Mouse (Mus musculus) neural tube, embryonic 13.5 days (tissue): ENCODE measurements around the gene Hbq1b. TPM values are rescaled to one million over a fixed set of nuclear protein-coding genes. Genes with fewer than 3 reads are reported as not detected.
A peak's percentile ranks its signal among the peaks of the same experiment; 100 is the strongest.

Experiments used
- ATAC-seq: fragments of 200-750 bp; cut with Nextera tagmentation; 2 replicates; pipeline ENCODE4 v1.8.0; 2017; ENCODE audit warnings: low read depth, mild to moderate bottlenecking, moderate TSS enrichment, moderate library complexity
- H3K27ac ChIP-seq: fragments of 300-500 bp; sonication (generic); replicated peaks from 2 replicates; pipeline ENCODE4 v1.5.1; 2015; ENCODE audit warnings: moderate library complexity, mild to moderate bottlenecking, inconsistent platforms
- H3K27me3 ChIP-seq: fragments of 300-500 bp; sonication (generic); 2 replicates; pipeline ENCODE4 v1.6.1; 2015; ENCODE audit warnings: mild to moderate bottlenecking, inconsistent platforms
- H3K36me3 ChIP-seq: fragments of 300-500 bp; sonication (generic); 2 replicates; pipeline ENCODE4 v1.6.1; 2015; ENCODE audit warnings: mild to moderate bottlenecking, inconsistent platforms
- H3K4me1 ChIP-seq: fragments of 300-500 bp; sonication (generic); replicated peaks from 2 replicates; pipeline ENCODE4 v1.6.1; 2015; ENCODE audit warnings: inconsistent platforms
- H3K4me2 ChIP-seq: fragments of 300-500 bp; sonication (generic); 2 replicates; pipeline ENCODE4 v1.6.1; 2015; ENCODE audit warnings: inconsistent platforms, mild to moderate bottlenecking, moderate library complexity
- H3K4me3 ChIP-seq: fragments of 300-500 bp; sonication (generic); 2 replicates; pipeline ENCODE4 v1.5.1; 2015; ENCODE audit warnings: mild to moderate bottlenecking, inconsistent platforms
- H3K9ac ChIP-seq: fragments of 300-500 bp; sonication (generic); 2 replicates; pipeline ENCODE4 v1.6.1; 2015; ENCODE audit warnings: moderate library complexity, mild to moderate bottlenecking, inconsistent platforms
- H3K9me3 ChIP-seq: fragments of 300-500 bp; sonication (generic); 2 replicates; pipeline ENCODE4 v1.6.1; 2016; ENCODE audit warnings: inconsistent platforms
- WGBS: fragments of 180-500 bp; shearing (Covaris S2); methylation state at CpG from one replicate; pipeline ENCODE4 v1.1.7; 2015; 5-methylcytosine and 5-hydroxymethylcytosine counted together
- polyA plus RNA-seq: library from polyadenylated mRNA; unstranded; fragments of >200 nt; fragmentation: Nextera tagmentation; extraction: Ambion mirVana; gene quantifications from 2 replicates; pipeline ENCODE4 v1.2.1, GENCODE M21; 2015

The Hbq1b gene
- polyA plus RNA-seq, 1 experiment from 2014 or later, result 3.0 TPM

DNA sequence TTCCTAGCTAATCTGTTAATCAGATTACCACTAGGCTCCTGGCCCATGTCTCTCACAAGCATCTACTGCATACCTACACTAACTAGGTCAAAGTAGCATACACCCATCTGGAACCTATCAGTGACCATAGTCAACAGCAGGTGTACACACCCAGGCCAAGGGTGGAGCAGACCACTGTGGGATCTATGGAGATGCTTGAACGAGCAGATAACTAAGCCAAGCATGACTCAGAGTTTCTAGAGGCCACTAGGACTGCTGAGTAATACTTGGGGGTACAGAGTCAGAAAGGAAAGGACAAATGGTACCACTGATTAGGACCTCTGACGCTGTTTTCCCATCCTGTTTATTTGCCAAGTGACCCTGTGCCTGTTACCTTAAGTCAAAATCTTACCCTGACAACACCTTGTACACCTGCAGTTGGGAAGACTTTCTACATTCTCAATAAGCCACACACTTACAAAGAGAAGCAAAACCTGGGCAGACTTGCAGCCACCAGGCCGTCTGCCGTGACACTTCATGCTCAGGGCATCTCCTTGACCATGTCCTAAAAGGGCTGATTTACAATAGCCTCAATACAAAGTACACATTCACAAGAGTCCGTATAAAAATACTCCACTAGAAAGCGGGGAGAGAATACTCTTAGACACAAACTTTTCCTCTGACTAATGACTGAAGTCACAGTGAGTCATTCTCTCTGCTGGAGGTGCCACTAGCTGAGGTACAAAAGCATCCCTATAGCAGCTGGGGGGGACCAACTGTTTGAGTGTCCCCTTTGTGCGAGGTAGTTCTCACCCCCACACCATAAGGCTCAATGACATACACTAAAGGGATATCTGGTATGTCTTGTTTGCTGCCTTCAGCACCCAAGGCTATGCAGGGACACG is 35.6 kb upstream of the Hbq1b start:
- Histone ChIP-seq H3K9ac (no peak overlapping the region), H3K4me2 (no peak overlapping the region), H3K4me3 (no peak overlapping the region), H3K36me3 (peaks cover 75% of the 10 kb centered on the region), H3K9me3 (no peaks in the 10 kb centered on the region), H3K4me1 (no peaks in the 10 kb centered on the region), H3K27me3 (no peaks in the 10 kb centered on the region), H3K27ac (no peak overlapping the region)
- 85% methylated on average over 8 of the region's 8 CpGs for WGBS
- no peak for ATAC-seq

DNA sequence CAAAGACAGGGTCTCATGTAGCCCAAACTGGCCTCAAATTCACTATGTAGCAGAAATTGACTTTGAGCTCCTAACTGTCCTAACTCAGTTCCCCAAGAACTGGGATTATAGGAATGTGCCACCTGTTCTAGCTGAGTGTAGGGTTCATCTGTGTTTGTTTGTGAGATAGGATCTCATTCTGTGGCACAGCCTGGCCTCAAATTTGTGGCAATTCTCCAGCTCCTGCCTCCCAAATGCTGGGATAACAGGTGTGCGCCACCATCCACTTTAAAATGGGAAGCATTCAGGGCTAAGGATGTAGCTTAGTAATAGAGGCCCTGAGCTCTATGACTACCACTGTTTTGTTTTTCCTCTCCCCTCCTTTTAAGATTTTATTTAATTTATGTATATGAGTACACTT is 33.6 kb upstream of the Hbq1b start:
- Histone ChIP-seq H3K27me3 (no peaks in the 10 kb centered on the region), H3K27ac (no peak overlapping the region), H3K4me3 (no peak overlapping the region), H3K9ac (no peak overlapping the region), H3K36me3 (peaks cover 56% of the 10 kb centered on the region), H3K4me1 (no peaks in the 10 kb centered on the region), H3K9me3 (no peaks in the 10 kb centered on the region), H3K4me2 (no peak overlapping the region)
- ATAC-seq, result no peak
- 100% methylated on average over 1 of the region's 1 CpGs for WGBS

DNA sequence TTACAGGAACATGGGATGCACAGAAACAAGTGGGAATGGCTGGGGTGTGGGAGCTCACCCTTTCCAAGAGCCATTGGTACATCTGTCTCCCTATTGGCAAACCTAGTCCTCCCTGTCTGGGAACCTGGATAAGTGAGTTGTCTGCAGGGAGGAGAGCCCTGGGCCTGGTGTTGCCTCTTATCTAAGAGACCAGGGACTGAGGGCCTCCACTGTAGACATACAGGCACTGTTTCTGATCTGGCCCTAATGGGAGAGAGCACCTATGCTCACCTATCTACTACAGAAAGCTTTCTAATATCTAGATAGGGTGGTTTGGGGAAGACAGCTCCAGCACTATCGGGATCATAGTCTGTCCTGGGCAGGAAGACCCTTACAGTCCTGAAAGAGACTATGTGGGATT is 30.6 kb upstream of the Hbq1b start:
- no peak overlapping the region for H3K9ac ChIP-seq

DNA sequence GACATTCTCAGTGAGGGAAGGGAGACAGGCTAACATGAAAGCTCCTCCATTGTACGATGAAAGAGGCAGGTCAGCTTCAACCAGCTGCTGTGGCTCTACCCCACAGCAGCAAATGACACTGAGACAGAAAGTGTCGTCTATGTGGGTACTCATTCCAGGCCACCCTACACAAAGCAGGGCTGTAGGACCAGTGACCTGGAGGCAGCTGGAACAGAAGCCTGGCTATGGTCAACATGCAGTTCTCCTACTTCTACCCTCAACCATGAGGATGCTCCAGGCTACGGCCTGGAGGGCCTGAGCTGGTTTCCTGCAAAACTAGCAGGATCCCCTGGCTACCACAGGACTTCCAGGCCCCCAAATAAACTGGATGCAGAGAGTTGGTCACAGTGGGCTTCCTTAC is 30.2 kb upstream of the Hbq1b start:
- no peaks in the 10 kb centered on the region for H3K9me3 ChIP-seq
- H3K36me3 ChIP-seq, result peaks cover 38% of the 10 kb centered on the region
- no peak overlapping the region for H3K4me3 ChIP-seq
- H3K4me1 ChIP-seq, result peaks cover 2% of the 10 kb centered on the region; the same call in 1 of the 2 replicates
- H3K4me2 ChIP-seq, result no peak overlapping the region
- H3K27ac ChIP-seq, result no peak overlapping the region
- ATAC-seq, result no peak
- 81% methylated on average over 3 of the region's 3 CpGs for WGBS
- no peak overlapping the region for H3K9ac ChIP-seq
- H3K27me3 ChIP-seq, result no peaks in the 10 kb centered on the region

More for the DNA sequence above, 30.6 kb upstream of the Hbq1b start:
- Histone ChIP-seq H3K4me2 (no peak overlapping the region), H3K27ac (no peak overlapping the region), H3K36me3 (peaks cover 42% of the 10 kb centered on the region), H3K4me1 (no peaks in the 10 kb centered on the region; the same call in 1 of the 2 replicates), H3K27me3 (no peaks in the 10 kb centered on the region), H3K9me3 (no peaks in the 10 kb centered on the region), H3K4me3 (no peak overlapping the region)
- ATAC-seq, result no peak
- WGBS, result 87% methylated on average over 1 of the region's 1 CpGs

DNA sequence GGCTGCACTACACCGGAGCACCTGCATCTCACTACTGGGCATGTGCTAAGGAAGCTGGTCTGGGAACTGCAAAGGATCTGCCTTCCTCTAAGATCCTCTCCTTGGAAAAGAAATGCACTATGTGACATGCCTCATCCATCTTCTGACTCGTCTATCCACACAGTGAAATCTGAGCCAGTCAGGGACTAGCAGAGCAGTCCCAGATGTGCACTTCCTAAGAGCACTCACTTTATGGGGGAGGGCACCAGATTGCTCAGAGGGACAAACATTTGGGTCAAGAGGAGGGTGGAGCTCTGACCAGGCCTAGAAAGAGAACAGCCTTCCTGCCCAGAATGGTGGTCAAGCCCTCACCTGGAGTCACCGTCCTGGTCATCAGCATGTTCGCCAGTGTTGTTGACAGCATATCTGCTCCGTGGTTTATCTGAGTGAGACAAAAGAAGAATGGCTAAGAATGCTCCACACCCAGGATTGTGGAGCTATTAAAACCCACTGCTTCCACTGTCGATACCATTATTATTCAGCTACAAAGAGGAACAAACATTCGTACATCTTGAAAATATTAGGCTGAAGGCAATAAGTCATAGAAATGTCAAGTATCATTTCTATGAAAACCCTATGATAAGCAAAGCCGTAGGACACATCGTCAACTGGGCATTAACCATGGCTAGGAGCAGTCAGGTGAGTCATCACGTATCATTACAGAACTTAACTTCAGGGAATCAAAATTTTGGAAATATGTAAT is 23.9 kb upstream of the Hbq1b start:
- H3K27ac ChIP-seq, result peak overlapping the region; percentile 24; the same call in 1 of the 2 replicates
- no peak for ATAC-seq
- no peak overlapping the region for H3K4me2 ChIP-seq
- no peaks in the 10 kb centered on the region for H3K27me3 ChIP-seq
- 82% methylated on average over 10 of the region's 10 CpGs for WGBS
- H3K4me3 ChIP-seq, result no peak overlapping the region
- 0 out of 2 replicates have a peak overlapping the region, but pooled peaks have one; percentile 8 for H3K9ac ChIP-seq
- H3K4me1 ChIP-seq, result peaks cover 16% of the 10 kb centered on the region
- H3K36me3 ChIP-seq, result peaks cover 17% of the 10 kb centered on the region
- H3K9me3 ChIP-seq, result no peaks in the 10 kb centered on the region

DNA sequence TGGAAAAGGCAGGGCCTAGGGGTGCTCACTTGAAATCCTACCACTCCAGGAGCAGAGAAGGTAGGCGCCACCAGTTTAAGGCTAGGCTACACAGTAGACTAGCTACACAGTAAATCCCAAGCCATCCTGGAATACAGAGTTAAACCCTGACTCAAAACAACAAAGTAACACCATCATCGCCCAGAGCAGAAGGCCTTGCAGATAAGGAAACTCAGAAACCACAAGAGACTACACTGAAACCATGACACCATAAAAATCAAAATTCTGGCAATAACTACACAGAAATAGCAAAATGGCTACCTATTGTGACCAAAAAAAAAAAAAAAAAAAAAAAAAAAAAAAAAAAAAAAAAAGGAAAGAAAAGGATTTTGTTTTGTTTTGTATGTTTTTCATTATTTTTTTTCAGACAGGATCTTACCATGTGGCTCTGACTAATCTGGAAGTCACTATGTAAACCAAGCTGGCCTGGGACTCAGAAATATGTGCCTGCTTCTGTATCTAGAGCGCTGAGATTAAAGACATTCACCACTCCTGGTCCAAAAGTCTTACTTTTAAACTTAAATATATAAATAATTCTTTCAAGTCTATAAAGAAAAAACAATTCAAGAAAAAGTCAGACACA is 21.5 kb upstream of the Hbq1b start:
- ATAC-seq, result no peak
- no peak overlapping the region for H3K4me2 ChIP-seq
- 96% methylated on average over 3 of the region's 3 CpGs for WGBS

DNA sequence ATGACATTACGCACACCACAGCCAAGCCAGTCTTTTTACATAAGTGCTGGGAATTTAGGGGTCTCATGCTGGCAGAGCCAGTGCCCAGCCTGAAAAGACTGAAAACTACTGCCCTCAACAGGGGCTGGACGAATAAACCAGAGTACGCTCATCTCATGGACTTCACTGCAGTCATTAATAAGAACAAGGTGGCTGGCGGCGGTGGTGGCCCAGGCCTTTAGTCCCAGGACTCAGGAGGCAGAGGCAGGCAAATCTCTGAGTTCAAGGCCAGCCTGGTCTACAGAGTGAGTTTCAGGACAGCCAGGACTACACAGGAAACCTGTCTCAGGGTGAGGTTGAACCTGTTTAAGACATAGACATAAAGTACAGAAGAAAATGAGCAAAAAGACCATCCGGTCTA is 20.6 kb upstream of the Hbq1b start:
- Histone ChIP-seq H3K36me3 (0 out of 2 replicates have a peak, but pooled peaks cover 5% of the 10 kb centered on the region), H3K27me3 (0 out of 2 replicates have a peak, but pooled peaks cover under 1% of the 10 kb centered on the region), H3K4me2 (0 out of 2 replicates have a peak overlapping the region, but pooled peaks have one; percentile 7), H3K4me3 (no peak overlapping the region), H3K4me1 (peaks cover 21% of the 10 kb centered on the region), H3K9me3 (no peaks in the 10 kb centered on the region), H3K9ac (no peak overlapping the region), H3K27ac (no peak overlapping the region)
- 92% methylated on average over 6 of the region's 6 CpGs for WGBS
- ATAC-seq, result no peak

More for the DNA sequence above, 21.5 kb upstream of the Hbq1b start:
- Histone ChIP-seq H3K9me3 (no peaks in the 10 kb centered on the region), H3K27me3 (no peaks in the 10 kb centered on the region), H3K36me3 (peaks cover 14% of the 10 kb centered on the region), H3K9ac (no peak overlapping the region), H3K4me1 (peaks cover 21% of the 10 kb centered on the region), H3K4me3 (no peak overlapping the region), H3K27ac (no peak overlapping the region)

DNA sequence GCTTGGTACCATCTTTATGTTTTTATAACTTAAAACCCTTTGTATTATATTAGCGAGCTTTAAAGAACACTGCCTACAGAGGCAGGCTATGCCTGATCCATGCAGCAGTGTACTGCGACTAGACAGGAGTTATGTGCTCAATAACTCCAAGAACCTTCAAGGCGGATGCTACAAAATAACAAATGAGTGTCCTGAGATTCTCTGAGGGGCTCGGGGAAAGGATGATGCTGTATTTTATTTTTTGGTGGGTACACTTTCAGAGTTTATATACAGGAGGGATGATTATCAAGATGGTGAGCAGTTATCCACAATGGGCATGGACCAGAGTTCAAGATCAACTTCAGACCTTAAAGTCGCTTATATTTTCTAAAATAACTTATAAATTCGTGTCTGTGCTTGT is 20.0 kb upstream of the Hbq1b start:
- peak overlapping the region; percentile 77 for H3K4me3 ChIP-seq
- peak overlapping the region; percentile 60 for H3K4me2 ChIP-seq
- H3K9ac ChIP-seq, result peak overlapping the region; percentile 94
- ATAC-seq, result no peak
- 26% methylated on average over 6 of the region's 6 CpGs for WGBS
- 0 out of 2 replicates have a peak, but pooled peaks cover 5% of the 10 kb centered on the region for H3K36me3 ChIP-seq
- peaks cover 18% of the 10 kb centered on the region for H3K4me1 ChIP-seq
- H3K27ac ChIP-seq, result peak overlapping the region; percentile 98
- no peaks in the 10 kb centered on the region for H3K9me3 ChIP-seq
- 0 out of 2 replicates have a peak, but pooled peaks cover 3% of the 10 kb centered on the region for H3K27me3 ChIP-seq

DNA sequence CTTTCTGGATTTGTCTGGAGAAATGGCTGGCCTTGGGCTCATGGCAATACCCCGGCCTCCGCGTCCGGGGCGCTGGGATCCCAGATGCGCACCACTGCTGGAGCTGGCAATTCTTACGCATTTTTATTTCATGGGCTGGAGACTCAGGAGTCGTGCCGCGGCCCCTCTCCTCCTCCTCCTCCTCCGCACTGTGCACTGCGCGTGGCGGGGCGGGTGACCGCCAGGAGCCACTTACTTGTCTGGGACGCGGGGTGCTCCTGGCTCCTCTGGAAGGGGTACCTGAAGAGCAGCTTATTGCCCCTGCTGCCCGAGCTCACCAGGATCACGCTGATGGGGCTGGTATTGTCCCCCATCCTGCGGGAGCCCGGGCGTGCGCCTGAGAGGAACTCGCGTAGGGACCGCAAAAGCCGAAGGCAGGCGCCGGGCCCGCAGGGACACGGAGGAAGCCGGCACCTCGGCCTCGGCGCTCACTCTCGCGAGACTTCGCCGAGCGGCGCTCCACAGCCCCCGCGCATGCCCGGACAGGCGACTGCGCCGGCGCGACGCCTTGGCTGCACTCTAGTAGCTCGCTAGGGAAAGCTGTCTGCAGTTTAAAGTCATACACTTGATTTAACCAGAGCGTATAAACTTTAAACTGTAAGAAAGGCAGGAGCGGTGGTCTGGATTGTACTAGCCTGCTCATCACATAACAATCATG is 19.4 kb upstream of the Hbq1b start, which contains the start of gene Nprl3:
TSS of gene Nprl3 (minus strand) at position 520 of the 697 bp plus-strand sequence.
- Histone ChIP-seq H3K27me3 (0 out of 2 replicates have a peak, but pooled peaks cover 3% of the 10 kb centered on the region), H3K4me2 (peak within 1 kb of the TSS; percentile 60), H3K4me1 (peaks cover 18% of the 10 kb centered on the region), H3K36me3 (0 out of 2 replicates have a peak, but pooled peaks cover 4% of the 10 kb centered on the region), H3K4me3 (peak within 1 kb of the TSS; percentile 77), H3K27ac (peak within 1 kb of the TSS; percentile 98), H3K9ac (peak within 1 kb of the TSS; percentile 94), H3K9me3 (no peaks in the 10 kb centered on the region)
- peak; percentile 99 for ATAC-seq
- under 1% methylated on average over 54 of the region's 54 CpGs for WGBS

DNA sequence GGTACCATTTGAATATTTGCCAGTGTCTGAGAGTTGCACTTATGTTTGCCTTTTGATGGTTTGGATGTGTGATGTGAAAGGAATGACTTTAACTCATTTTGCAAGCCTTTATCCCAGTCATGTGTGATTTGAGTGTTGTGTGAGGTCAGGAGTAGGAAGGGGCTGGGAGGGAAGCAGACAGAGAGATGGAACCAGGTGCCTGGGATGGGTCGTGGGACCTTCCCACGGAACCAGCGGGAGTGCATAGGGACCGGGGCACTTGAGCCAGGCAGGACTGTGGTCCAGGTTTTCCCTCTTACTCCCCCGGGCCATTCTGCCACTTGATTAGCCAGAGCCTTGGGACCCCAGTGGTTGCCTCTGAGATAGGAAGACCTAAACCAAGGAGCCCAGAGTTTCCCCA is 18.8 kb upstream of the Hbq1b start:
- Histone ChIP-seq H3K36me3 (no peaks in the 10 kb centered on the region), H3K9ac (peak overlapping the region; percentile 94), H3K4me3 (peak overlapping the region; percentile 77), H3K4me1 (peaks cover 18% of the 10 kb centered on the region), H3K27me3 (0 out of 2 replicates have a peak, but pooled peaks cover 3% of the 10 kb centered on the region), H3K9me3 (no peaks in the 10 kb centered on the region), H3K27ac (peak overlapping the region; percentile 98), H3K4me2 (peak overlapping the region; percentile 60)
- ATAC-seq, result peak; percentile 48
- 23% methylated on average over 5 of the region's 5 CpGs for WGBS

DNA sequence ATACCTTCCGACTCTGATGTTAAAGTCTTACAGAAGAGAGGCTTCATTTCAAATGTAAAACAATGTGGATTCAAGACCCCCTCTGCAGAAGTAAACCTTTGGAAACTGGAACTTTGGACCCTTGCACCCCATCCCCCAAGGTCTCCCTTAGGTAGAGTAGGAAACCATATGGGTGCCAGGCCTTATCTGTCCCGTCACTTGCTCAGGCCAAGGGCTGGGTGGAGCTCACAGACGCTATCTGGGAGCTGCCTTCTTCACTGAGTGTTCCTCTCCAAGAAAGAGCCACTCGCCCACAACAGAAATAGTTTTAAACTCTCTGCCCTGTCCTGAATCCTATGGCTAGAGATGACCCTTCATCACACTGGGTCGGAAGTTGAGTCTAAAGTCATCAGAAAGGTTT is 17.8 kb upstream of the Hbq1b start:
- ATAC-seq, result no peak
- H3K9me3 ChIP-seq, result no peaks in the 10 kb centered on the region
- 88% methylated on average over 5 of the region's 5 CpGs for WGBS
- no peak overlapping the region for H3K4me3 ChIP-seq
- H3K4me2 ChIP-seq, result no peak overlapping the region
- H3K27ac ChIP-seq, result no peak overlapping the region
- H3K4me1 ChIP-seq, result peaks cover 18% of the 10 kb centered on the region
- H3K27me3 ChIP-seq, result 0 out of 2 replicates have a peak, but pooled peaks cover 3% of the 10 kb centered on the region
- no peak overlapping the region for H3K9ac ChIP-seq
- H3K36me3 ChIP-seq, result no peaks in the 10 kb centered on the region
